Mouse (Mus musculus) forebrain, embryonic 13.5 days (tissue): ENCODE measurements around the gene Rreb1. TPM values are rescaled to one million over a fixed set of nuclear protein-coding genes. Genes with fewer than 3 reads are reported as not detected.

Experiments
- ATAC-seq: fragments of 200-750 bp; cut with Nextera tagmentation; 2 replicates; pipeline ENCODE4 v1.8.0; 2017
- H3K27ac ChIP-seq: fragments of 300-500 bp; sonication (generic); 2 replicates; pipeline ENCODE4 v1.5.1; 2015; ENCODE audit warnings: inconsistent platforms, mild to moderate bottlenecking, moderate library complexity
- H3K27me3 ChIP-seq: fragments of 300-500 bp; sonication (generic); 2 replicates; pipeline ENCODE4 v1.6.1; 2015; ENCODE audit warnings: mild to moderate bottlenecking, inconsistent platforms
- H3K36me3 ChIP-seq: fragments of 300-500 bp; sonication (generic); 2 replicates; pipeline ENCODE4 v1.6.1; 2015; ENCODE audit warnings: mild to moderate bottlenecking, inconsistent platforms; ENCODE audit not compliant: poor library complexity, severe bottlenecking
- H3K4me1 ChIP-seq: fragments of 300-500 bp; sonication (generic); 2 replicates; pipeline ENCODE4 v1.6.1; 2015; ENCODE audit warnings: inconsistent platforms
- H3K4me2 ChIP-seq: fragments of 300-500 bp; sonication (generic); 2 replicates; pipeline ENCODE4 v1.6.1; 2015; ENCODE audit warnings: inconsistent platforms, mild to moderate bottlenecking, moderate library complexity
- H3K4me3 ChIP-seq: fragments of 300-500 bp; sonication (generic); 2 replicates; pipeline ENCODE4 v1.5.1; 2015; ENCODE audit warnings: mild to moderate bottlenecking, inconsistent platforms
- H3K9ac ChIP-seq: fragments of 300-500 bp; sonication (generic); 2 replicates; pipeline ENCODE4 v1.6.1; 2015; ENCODE audit warnings: mild to moderate bottlenecking, inconsistent platforms
- H3K9me3 ChIP-seq: fragments of 300-500 bp; sonication (generic); replicated peaks from 2 replicates; pipeline ENCODE4 v1.6.1; 2016; ENCODE audit warnings: inconsistent platforms
- WGBS: fragments of 180-500 bp; shearing (Covaris S2); methylation state at CpG from one replicate; pipeline ENCODE4 v1.1.7; 2015; 5-methylcytosine and 5-hydroxymethylcytosine counted together
- polyA plus RNA-seq: library from polyadenylated mRNA; unstranded; fragments of >200 nt; fragmentation: Nextera tagmentation; extraction: Ambion mirVana; gene quantifications from 2 replicates; pipeline ENCODE4 v1.2.1, GENCODE M21; 2015

The Rreb1 gene
- polyA plus RNA-seq, 1 experiment from 2014 or later = 1.7 TPM

GRCm38 (mm10) chr13:37930621-37931020, 152.4 kb downstream of the Rreb1 start:
- Histone ChIP-seq H3K27me3 (no peaks in the 10 kb centered on the region), H3K4me2 (no peak overlapping the region), H3K4me3 (no peak overlapping the region), H3K9ac (no peak overlapping the region), H3K4me1 (no peaks in the 10 kb centered on the region), H3K36me3 (peaks cover 11% of the 10 kb centered on the region), H3K9me3 (no peaks in the 10 kb centered on the region), H3K27ac (no peak overlapping the region)
- no peak for ATAC-seq
- WGBS = 90% methylated on average over 23 of the region's 23 CpGs

GRCm38 (mm10) chr13:37931210-37931922, 153.2 kb downstream of the Rreb1 start:
- no peak for ATAC-seq
- H3K4me1 ChIP-seq = no peaks in the 10 kb centered on the region
- no peaks in the 10 kb centered on the region for H3K9me3 ChIP-seq
- no peak overlapping the region for H3K9ac ChIP-seq
- H3K36me3 ChIP-seq = peaks cover 11% of the 10 kb centered on the region
- WGBS = 66% methylated on average over 27 of the region's 27 CpGs
- H3K27ac ChIP-seq = no peak overlapping the region
- no peaks in the 10 kb centered on the region for H3K27me3 ChIP-seq
- no peak overlapping the region for H3K4me3 ChIP-seq
- no peak overlapping the region for H3K4me2 ChIP-seq

GRCm38 (mm10) chr13:37934075-37934474, 155.9 kb downstream of the Rreb1 start:
- H3K4me1 ChIP-seq = no peaks in the 10 kb centered on the region
- peaks cover 11% of the 10 kb centered on the region for H3K36me3 ChIP-seq
- no peak overlapping the region for H3K9ac ChIP-seq
- no peaks in the 10 kb centered on the region for H3K27me3 ChIP-seq
- no peak for ATAC-seq
- H3K4me2 ChIP-seq = no peak overlapping the region
- WGBS = 79% methylated on average over 4 of the region's 4 CpGs
- H3K9me3 ChIP-seq = no peaks in the 10 kb centered on the region
- H3K27ac ChIP-seq = no peak overlapping the region
- H3K4me3 ChIP-seq = no peak overlapping the region

GRCm38 (mm10) chr13:37934920-37935319, 156.7 kb downstream of the Rreb1 start:
- Histone ChIP-seq H3K27me3 (no peaks in the 10 kb centered on the region), H3K36me3 (peaks cover 11% of the 10 kb centered on the region; the same call in 1 of the 2 replicates), H3K27ac (no peak overlapping the region), H3K4me1 (no peaks in the 10 kb centered on the region), H3K4me2 (no peak overlapping the region), H3K9me3 (no peaks in the 10 kb centered on the region), H3K4me3 (no peak overlapping the region), H3K9ac (no peak overlapping the region)
- ATAC-seq = no peak
- WGBS = 82% methylated on average over 8 of the region's 8 CpGs

- H3K27ac ChIP-seq = no peak overlapping the region
- H3K36me3 ChIP-seq = no peaks in the 10 kb centered on the region; the same call in 1 of the 2 replicates
- no peaks in the 10 kb centered on the region for H3K9me3 ChIP-seq
- no peak for ATAC-seq
- H3K4me2 ChIP-seq = no peak overlapping the region
- H3K27me3 ChIP-seq = no peaks in the 10 kb centered on the region
- no peak overlapping the region for H3K9ac ChIP-seq
- 79% methylated on average over 3 of the region's 3 CpGs for WGBS
- no peaks in the 10 kb centered on the region for H3K4me1 ChIP-seq
- no peak overlapping the region for H3K4me3 ChIP-seq
These were observed 158.2 kb downstream of the Rreb1 start for GRCm38 (mm10) chr13:37936351-37936750.

GRCm38 (mm10) chr13:37940167-37940566, 162.0 kb downstream of the Rreb1 start:
- H3K27ac ChIP-seq = no peak overlapping the region
- no peak overlapping the region for H3K4me3 ChIP-seq
- H3K9me3 ChIP-seq = no peaks in the 10 kb centered on the region
- peaks cover 4% of the 10 kb centered on the region; the same call in 1 of the 2 replicates for H3K4me1 ChIP-seq
- no peak overlapping the region for H3K9ac ChIP-seq
- no peaks in the 10 kb centered on the region for H3K27me3 ChIP-seq
- WGBS = 90% methylated on average over 2 of the region's 2 CpGs
- H3K36me3 ChIP-seq = no peaks in the 10 kb centered on the region; the same call in 1 of the 2 replicates
- ATAC-seq = no peak
- H3K4me2 ChIP-seq = no peak overlapping the region

GRCm38 (mm10) chr13:37940649-37941048, 162.4 kb downstream of the Rreb1 start:
- Histone ChIP-seq H3K4me2 (no peak overlapping the region), H3K27ac (no peak overlapping the region), H3K9me3 (no peaks in the 10 kb centered on the region), H3K4me1 (peaks cover 4% of the 10 kb centered on the region; the same call in 1 of the 2 replicates), H3K9ac (no peak overlapping the region), H3K27me3 (no peaks in the 10 kb centered on the region), H3K36me3 (no peaks in the 10 kb centered on the region), H3K4me3 (no peak overlapping the region)
- no peak for ATAC-seq
- WGBS = 73% methylated on average over 5 of the region's 5 CpGs

- no peak for ATAC-seq
- 77% methylated on average over 5 of the region's 5 CpGs for WGBS
- H3K9me3 ChIP-seq = no peaks in the 10 kb centered on the region
- no peak overlapping the region for H3K9ac ChIP-seq
- H3K4me3 ChIP-seq = no peak overlapping the region
- no peaks in the 10 kb centered on the region for H3K36me3 ChIP-seq
- no peaks in the 10 kb centered on the region for H3K27me3 ChIP-seq
- peaks cover 4% of the 10 kb centered on the region; the same call in 1 of the 2 replicates for H3K4me1 ChIP-seq
- no peak overlapping the region for H3K4me2 ChIP-seq
- no peak overlapping the region for H3K27ac ChIP-seq
These were observed 163.0 kb downstream of the Rreb1 start for GRCm38 (mm10) chr13:37941138-37941645.

- 52% methylated on average over 17 of the region's 17 CpGs for WGBS
- no peak for ATAC-seq
- Histone ChIP-seq H3K27me3 (no peaks in the 10 kb centered on the region), H3K4me1 (peaks cover 4% of the 10 kb centered on the region; the same call in 1 of the 2 replicates), H3K4me2 (no peak overlapping the region), H3K4me3 (no peak overlapping the region), H3K9ac (no peak overlapping the region), H3K9me3 (no peaks in the 10 kb centered on the region), H3K36me3 (no peaks in the 10 kb centered on the region), H3K27ac (no peak overlapping the region)
These were observed 164.0 kb downstream of the Rreb1 start for GRCm38 (mm10) chr13:37941950-37942886.

GRCm38 (mm10) chr13:37942887-37943331, 164.7 kb downstream of the Rreb1 start:
- Histone ChIP-seq H3K27ac (no peak overlapping the region), H3K27me3 (no peaks in the 10 kb centered on the region), H3K4me3 (no peak overlapping the region), H3K36me3 (no peaks in the 10 kb centered on the region), H3K4me1 (peaks cover 4% of the 10 kb centered on the region; the same call in 1 of the 2 replicates), H3K9me3 (no peaks in the 10 kb centered on the region), H3K9ac (no peak overlapping the region), H3K4me2 (no peak overlapping the region)
- WGBS = 89% methylated on average over 4 of the region's 4 CpGs
- ATAC-seq = no peak

- no peak overlapping the region for H3K4me3 ChIP-seq
- ATAC-seq = no peak
- WGBS = 95% methylated on average over 3 of the region's 3 CpGs
- no peaks in the 10 kb centered on the region for H3K36me3 ChIP-seq
- H3K9me3 ChIP-seq = no peaks in the 10 kb centered on the region
- H3K4me1 ChIP-seq = peaks cover 4% of the 10 kb centered on the region; the same call in 1 of the 2 replicates
- H3K27ac ChIP-seq = no peak overlapping the region
- H3K27me3 ChIP-seq = no peaks in the 10 kb centered on the region
- no peak overlapping the region for H3K9ac ChIP-seq
- H3K4me2 ChIP-seq = no peak overlapping the region
These were observed 165.3 kb downstream of the Rreb1 start for GRCm38 (mm10) chr13:37943466-37943865.

GRCm38 (mm10) chr13:37944306-37944705, 166.1 kb downstream of the Rreb1 start:
- ATAC-seq = peak; percentile 36; the same call in 1 of the 2 replicates
- H3K27ac ChIP-seq = no peak overlapping the region
- H3K9me3 ChIP-seq = no peaks in the 10 kb centered on the region
- peaks cover 4% of the 10 kb centered on the region; the same call in 1 of the 2 replicates for H3K4me1 ChIP-seq
- 68% methylated on average over 1 of the region's 1 CpGs for WGBS
- H3K4me3 ChIP-seq = no peak overlapping the region
- no peak overlapping the region for H3K9ac ChIP-seq
- H3K27me3 ChIP-seq = no peaks in the 10 kb centered on the region
- no peak overlapping the region for H3K4me2 ChIP-seq
- no peaks in the 10 kb centered on the region for H3K36me3 ChIP-seq
